Mouse (Mus musculus) kidney, adult 11 months (tissue): ENCODE data around the gene Gm49358.

Experiments used
- DNase-seq: peaks from one replicate; pipeline ENCODE4 v3.0.0; 2022

Gene Gm49358

DNA sequence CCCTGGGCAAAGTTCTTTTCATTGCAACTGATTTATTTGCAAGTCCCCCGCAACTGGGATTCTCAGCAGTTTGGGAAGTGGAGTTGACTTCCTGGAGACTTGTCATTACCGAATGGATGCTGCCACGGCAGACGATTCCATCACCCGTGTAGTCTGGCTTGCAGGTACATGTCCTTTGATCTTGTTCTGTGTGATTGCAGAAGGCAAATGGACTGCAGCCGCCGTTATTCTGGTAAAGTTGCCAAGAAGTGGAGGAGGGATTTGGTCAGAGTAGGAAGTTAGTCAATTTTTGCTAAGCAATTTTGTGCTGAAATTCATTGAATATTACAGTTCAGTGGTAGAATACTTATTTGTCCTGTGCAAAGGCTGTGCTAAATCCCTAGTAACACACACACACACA, 114.9 kb downstream of the Gm49358 start:
- peak; percentile 24 for DNase-seq

DNA sequence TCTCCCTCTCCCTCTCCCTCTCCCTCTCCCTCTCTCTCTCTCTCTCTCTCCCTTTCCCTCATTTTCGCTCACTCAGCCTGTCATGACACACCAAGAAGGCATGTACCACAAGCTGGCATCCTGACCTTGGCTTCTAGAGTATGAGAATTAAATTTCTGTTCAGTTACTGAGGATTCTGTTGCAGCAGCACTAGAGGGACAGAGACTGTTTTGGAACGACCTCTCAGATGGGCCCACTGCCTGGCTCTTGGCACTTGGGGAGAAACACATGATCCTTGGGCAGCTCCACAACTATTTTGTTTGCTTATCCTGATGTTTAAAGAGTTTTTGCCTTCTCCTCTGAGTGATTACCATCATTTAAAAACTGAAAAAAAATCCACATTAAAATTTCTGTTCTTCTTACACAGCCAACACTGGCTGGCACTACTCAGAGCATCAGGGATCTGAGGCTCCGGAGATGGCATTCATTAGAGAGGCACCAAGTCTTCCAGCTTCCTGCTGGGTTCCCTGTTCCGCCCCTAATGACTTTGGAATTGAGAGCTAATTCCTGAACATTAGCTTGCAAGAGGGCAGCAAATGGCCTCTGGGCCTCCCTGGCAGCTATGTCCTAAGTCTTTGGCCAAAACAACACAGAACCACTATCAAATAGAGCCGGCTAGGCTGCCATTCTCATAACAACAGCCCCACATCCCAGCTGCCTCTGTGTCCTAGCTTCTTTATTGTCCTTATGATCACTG, 116.5 kb downstream of the Gm49358 start:
- DNase-seq, result no peak

DNA sequence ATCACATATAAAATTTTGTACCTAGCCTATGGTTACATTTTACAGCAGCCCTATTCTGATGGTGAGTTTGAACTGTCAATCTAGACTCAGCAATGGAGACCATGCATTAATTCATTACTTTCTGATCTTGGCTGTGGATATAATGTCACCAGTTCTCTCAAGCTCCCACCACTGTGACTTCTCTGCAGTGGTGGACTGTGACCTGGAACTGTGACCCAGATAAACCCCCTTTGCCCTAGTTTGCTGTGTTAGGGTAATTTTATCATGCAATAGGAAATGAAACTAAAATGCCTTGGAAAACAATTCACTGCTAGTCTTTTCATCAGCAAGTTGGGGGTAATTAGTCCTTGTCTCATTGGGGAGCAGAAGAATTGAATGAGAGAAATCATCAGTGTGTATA, 117.7 kb downstream of the Gm49358 start:
- no peak for DNase-seq
